Mouse (Mus musculus) limb, embryonic 12.5 days (tissue): Measurements from ENCODE around the gene 1700066M21Rik. TPM values are rescaled to one million over a fixed set of nuclear protein-coding genes. Genes with fewer than 3 reads are reported as not detected.

ENCODE experiments used
- ATAC-seq: fragments of 200-750 bp; cut with Nextera tagmentation; 2 replicates; pipeline ENCODE4 v1.8.0; 2017; ENCODE audit warnings: low read depth, moderate TSS enrichment; ENCODE audit not compliant: insufficient number of reproducible peaks, insufficient read depth, low FRiP score, low TSS enrichment
- H3K27ac ChIP-seq: fragments of 300-500 bp; sonication (generic); 2 replicates; pipeline ENCODE4 v1.5.1; 2016; ENCODE audit warnings: mild to moderate bottlenecking, moderate library complexity
- H3K27me3 ChIP-seq: fragments of 300-500 bp; sonication (generic); 2 replicates; pipeline ENCODE4 v1.6.1; 2016; ENCODE audit warnings: mild to moderate bottlenecking, moderate library complexity
- H3K36me3 ChIP-seq: fragments of 300-500 bp; sonication (generic); 2 replicates; pipeline ENCODE4 v1.6.1; 2016; ENCODE audit warnings: mild to moderate bottlenecking, moderate library complexity
- H3K4me1 ChIP-seq: fragments of 300-500 bp; sonication (generic); replicated peaks from 2 replicates; pipeline ENCODE4 v1.6.1; 2016
- H3K4me2 ChIP-seq: fragments of 300-500 bp; sonication (generic); 2 replicates; pipeline ENCODE4 v1.6.1; 2016; ENCODE audit warnings: mild to moderate bottlenecking, moderate library complexity
- H3K4me3 ChIP-seq: fragments of 300-500 bp; sonication (generic); replicated peaks from 2 replicates; pipeline ENCODE4 v1.5.1; 2016; ENCODE audit warnings: mild to moderate bottlenecking
- H3K9ac ChIP-seq: fragments of 300-500 bp; sonication (generic); replicated peaks from 2 replicates; pipeline ENCODE4 v1.6.1; 2016; ENCODE audit warnings: mild to moderate bottlenecking, moderate library complexity
- H3K9me3 ChIP-seq: fragments of 300-500 bp; sonication (generic); 2 replicates; pipeline ENCODE4 v1.6.1; 2016; ENCODE audit warnings: mild to moderate bottlenecking, moderate library complexity
- WGBS: fragments of 180-500 bp; shearing (Covaris S2); methylation state at CpG from one replicate; pipeline ENCODE4 v1.1.7; 2016; 5-methylcytosine and 5-hydroxymethylcytosine counted together
- polyA plus RNA-seq: library from polyadenylated mRNA; unstranded; fragments of >200 nt; fragmentation: Nextera tagmentation; extraction: Ambion mirVana; gene quantifications from 2 replicates; pipeline ENCODE4 v1.2.1, GENCODE M21; 2016

1700066M21Rik gene
- polyA plus RNA-seq, 1 experiment from 2014 or later: 12.8 TPM

DNA sequence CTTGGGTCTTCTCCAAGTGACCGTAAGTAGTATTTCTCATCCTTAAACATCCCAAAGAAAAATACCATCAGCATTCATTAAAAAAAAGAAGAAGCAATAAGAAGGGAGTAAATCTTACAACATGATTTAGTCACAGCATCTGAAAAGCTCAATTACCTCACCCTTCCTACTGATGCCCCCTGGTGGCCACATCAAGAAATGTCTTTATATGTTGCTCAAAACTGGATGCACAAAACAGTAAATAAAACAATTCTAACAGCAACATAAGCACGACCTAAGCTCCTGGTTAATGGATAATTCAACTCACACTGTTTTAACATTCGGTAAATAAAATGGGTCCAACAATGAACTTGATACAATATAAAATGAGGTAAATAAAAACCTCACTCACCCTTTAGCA is 16.6 kb downstream of the 1700066M21Rik start:
- ATAC-seq: no peak
- 64% methylated on average over 3 of the region's 3 CpGs for WGBS
- Histone ChIP-seq H3K9me3 (no peaks in the 10 kb centered on the region), H3K36me3 (peaks cover 68% of the 10 kb centered on the region), H3K4me3 (no peak overlapping the region), H3K4me2 (no peak overlapping the region), H3K4me1 (no peaks in the 10 kb centered on the region), H3K27ac (no peak overlapping the region), H3K27me3 (no peaks in the 10 kb centered on the region), H3K9ac (no peak overlapping the region)

DNA sequence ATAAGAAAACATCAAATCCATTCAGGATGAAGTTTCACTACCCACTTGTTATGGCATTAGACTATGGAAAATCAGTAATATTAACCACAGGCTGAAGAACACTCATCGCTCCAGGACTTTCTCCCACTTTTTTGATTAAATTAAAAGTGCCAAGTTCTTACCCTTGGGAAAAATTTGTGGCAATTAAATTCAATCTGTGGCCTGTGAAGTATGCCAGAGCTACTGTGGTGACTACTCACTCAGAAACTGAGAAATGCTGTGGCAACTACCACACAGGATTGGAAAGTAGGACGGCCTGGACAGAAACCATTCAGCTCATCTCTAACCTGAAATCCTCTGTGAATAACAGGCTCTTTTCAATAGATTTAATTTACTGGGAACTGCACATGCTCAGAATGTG is 22.9 kb downstream of the 1700066M21Rik start:
- peaks cover 53% of the 10 kb centered on the region for H3K36me3 ChIP-seq
- no peak for ATAC-seq
- H3K9ac ChIP-seq: no peak overlapping the region
- no peaks in the 10 kb centered on the region for H3K27me3 ChIP-seq
- H3K4me3 ChIP-seq: no peak overlapping the region
- H3K9me3 ChIP-seq: no peaks in the 10 kb centered on the region
- H3K4me2 ChIP-seq: no peak overlapping the region
- no peak overlapping the region for H3K27ac ChIP-seq
- 98% methylated on average over 2 of the region's 2 CpGs for WGBS
- H3K4me1 ChIP-seq: no peaks in the 10 kb centered on the region

DNA sequence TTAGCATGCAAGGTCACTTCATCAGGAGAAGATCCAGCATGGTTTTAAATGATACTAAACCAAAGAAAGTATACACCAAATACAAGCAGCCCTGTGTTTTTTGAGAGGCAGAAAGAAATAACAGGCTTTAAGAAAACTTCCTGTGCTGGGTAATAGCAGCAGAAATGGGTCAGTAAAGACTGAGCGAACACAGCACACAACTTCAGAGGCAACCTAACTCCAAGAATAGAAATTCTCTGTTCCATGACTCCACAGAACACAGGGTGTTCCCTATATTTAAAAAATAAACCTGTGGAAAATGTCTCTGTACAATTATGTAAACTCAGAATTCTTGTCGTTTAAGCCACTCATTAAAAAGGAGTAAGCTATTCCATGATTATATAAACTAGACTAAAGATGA is 23.5 kb downstream of the 1700066M21Rik start:
- 92% methylated on average over 2 of the region's 2 CpGs for WGBS
- H3K36me3 ChIP-seq: peaks cover 50% of the 10 kb centered on the region

DNA sequence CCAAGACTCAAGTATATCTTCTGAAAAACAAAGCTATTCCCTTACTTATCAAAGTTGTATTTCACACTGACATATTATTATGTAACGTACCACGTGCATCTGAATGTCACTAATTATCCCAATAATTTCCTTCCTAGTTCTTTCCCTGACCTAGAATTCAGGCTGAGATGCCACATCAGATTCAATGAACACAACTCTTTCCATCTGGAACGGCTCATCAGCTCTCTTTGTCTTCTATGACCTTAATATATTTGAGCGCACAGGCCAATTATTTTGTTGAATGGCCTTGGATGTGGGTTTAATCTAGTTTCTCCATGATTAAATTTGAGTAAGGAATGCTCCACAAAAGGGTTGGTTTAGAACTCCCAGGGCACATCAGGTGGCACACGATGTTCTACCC is 24.7 kb downstream of the 1700066M21Rik start:
- Histone ChIP-seq H3K9ac (no peak overlapping the region), H3K4me3 (no peak overlapping the region), H3K27me3 (no peaks in the 10 kb centered on the region), H3K4me1 (no peaks in the 10 kb centered on the region; the same call in 1 of the 2 replicates), H3K27ac (no peak overlapping the region), H3K4me2 (no peak overlapping the region), H3K9me3 (no peaks in the 10 kb centered on the region), H3K36me3 (peaks cover 40% of the 10 kb centered on the region)
- 92% methylated on average over 5 of the region's 5 CpGs for WGBS
- ATAC-seq: no peak

More for the DNA sequence above, 23.5 kb downstream of the 1700066M21Rik start:
- Histone ChIP-seq H3K9me3 (no peaks in the 10 kb centered on the region), H3K27ac (no peak overlapping the region), H3K4me3 (no peak overlapping the region), H3K4me2 (no peak overlapping the region), H3K9ac (no peak overlapping the region), H3K27me3 (no peaks in the 10 kb centered on the region), H3K4me1 (no peaks in the 10 kb centered on the region; the same call in 1 of the 2 replicates)
- ATAC-seq: no peak

DNA sequence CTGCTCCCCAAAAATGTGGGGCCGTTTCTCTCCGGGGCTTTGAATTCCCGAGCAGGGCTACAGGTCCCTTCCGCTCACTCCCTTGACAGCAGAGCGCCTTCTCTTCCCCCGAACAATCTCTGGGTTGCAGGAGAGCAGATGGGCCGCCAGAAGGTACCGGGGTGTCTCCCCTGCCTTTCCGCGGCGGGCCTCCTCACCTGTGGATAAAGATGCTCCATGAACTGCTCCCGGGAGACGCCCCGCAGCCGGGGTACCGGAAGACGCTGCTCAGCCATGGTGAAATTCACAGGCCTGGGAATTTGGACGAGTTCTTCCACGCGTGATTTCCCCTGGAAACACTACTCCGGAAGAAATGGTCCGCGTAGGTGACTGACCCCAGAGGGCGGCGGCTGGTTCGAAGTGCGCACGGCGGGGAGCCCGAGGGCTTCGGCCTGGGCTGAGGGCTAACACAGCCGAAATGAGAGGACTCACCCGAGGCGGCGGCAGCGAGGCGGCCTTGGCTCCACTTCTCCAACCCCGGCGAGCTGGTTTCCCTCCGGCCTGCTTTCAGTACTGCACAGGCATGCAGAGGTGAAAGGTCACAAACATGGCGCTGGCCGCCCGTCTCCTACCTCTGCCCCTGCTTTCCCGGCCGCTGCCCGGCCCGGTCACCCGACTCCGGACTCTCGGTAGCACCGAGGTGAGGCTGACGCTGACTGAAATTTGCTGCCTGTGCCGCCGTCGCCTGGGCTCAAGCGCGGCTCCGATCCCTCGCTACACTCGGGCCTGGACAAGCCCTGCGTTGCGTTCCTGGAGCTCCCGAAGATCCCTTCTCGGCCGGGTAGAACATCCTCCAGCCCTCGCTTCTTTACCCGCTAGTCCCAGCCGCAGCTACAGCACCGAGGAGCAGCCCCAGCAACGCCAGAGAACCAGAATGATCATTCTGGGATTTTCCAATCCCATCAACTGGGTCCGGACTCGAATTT is 29.0 kb downstream of the 1700066M21Rik start, which contains the start of the genes Maip1 and Tyw5:
TSS of gene Maip1 (plus strand) at position 142 of the 965 bp plus-strand sequence.
TSS of gene Tyw5 (minus strand) at position 915 of the 965 bp plus-strand sequence.
- peak within 1 kb of the TSS; percentile 84 for H3K4me3 ChIP-seq
- peak within 1 kb of the TSS; percentile 78 for H3K4me2 ChIP-seq
- H3K27ac ChIP-seq: peak within 1 kb of the TSS; percentile 96
- no peaks in the 10 kb centered on the region for H3K27me3 ChIP-seq
- no peaks in the 10 kb centered on the region for H3K9me3 ChIP-seq
- peak within 1 kb of the TSS; percentile 90 for H3K9ac ChIP-seq
- under 1% methylated on average over 72 of the region's 72 CpGs for WGBS
- peaks cover 20% of the 10 kb centered on the region for H3K4me1 ChIP-seq
- H3K36me3 ChIP-seq: peaks cover 11% of the 10 kb centered on the region; the same call in 1 of the 2 replicates
- peak; percentile 80 for ATAC-seq

DNA sequence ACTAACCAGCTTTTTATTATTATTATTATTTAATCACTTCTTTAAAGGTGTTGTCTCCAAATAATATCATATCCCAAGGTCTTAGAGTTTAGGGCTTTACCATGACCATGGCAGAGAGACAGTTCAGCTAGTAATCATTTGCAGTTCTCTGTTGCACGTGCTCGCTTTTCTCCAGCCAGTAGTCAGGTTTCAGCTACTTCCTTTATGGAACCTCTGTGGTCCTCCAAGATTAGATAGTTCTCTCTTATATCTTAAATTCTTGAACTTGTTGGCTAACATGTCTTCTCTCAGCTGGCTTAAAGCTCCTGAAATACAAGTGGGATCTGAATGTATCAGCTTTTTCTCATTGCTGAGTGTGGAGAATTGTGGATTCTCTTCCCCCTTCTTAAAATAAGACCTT is 31.6 kb downstream of the 1700066M21Rik start:
- H3K4me2 ChIP-seq: peak overlapping the region; percentile 78; the same call in 1 of the 2 replicates
- H3K9ac ChIP-seq: no peak overlapping the region
- H3K36me3 ChIP-seq: peaks cover 31% of the 10 kb centered on the region
- 91% methylated on average over 2 of the region's 2 CpGs for WGBS
- no peak for ATAC-seq
- no peak overlapping the region for H3K27ac ChIP-seq
- H3K9me3 ChIP-seq: no peaks in the 10 kb centered on the region
- H3K27me3 ChIP-seq: no peaks in the 10 kb centered on the region
- no peak overlapping the region for H3K4me3 ChIP-seq
- peaks cover 20% of the 10 kb centered on the region for H3K4me1 ChIP-seq

DNA sequence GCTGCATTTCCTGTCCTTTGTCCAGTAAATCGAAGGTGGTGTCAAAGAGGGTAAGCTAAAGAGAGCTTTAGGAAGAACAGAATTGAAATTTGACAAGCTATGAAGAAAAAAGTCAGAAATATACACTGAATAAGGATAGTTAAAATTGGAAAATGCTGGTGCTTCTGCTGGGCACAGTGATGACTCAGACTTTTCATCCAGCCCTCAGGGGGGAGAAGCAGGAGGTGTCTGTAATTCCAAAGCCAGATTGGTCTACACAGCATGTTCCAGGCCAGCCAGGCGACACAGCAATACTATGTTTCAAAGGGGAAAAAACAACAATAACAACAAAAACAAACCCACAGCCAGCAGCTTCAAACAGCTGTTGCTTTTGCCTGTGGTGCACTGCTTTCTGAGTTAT is 36.0 kb downstream of the 1700066M21Rik start:
- H3K4me2 ChIP-seq: no peak overlapping the region
- H3K27ac ChIP-seq: no peak overlapping the region
- H3K4me1 ChIP-seq: peaks cover 8% of the 10 kb centered on the region
- no peak overlapping the region for H3K4me3 ChIP-seq
- 0 out of 2 replicates have a peak, but pooled peaks cover 4% of the 10 kb centered on the region for H3K9me3 ChIP-seq
- no peaks in the 10 kb centered on the region for H3K27me3 ChIP-seq
- 89% methylated on average over 2 of the region's 2 CpGs for WGBS
- peaks cover 57% of the 10 kb centered on the region for H3K36me3 ChIP-seq
- ATAC-seq: no peak
- no peak overlapping the region for H3K9ac ChIP-seq

DNA sequence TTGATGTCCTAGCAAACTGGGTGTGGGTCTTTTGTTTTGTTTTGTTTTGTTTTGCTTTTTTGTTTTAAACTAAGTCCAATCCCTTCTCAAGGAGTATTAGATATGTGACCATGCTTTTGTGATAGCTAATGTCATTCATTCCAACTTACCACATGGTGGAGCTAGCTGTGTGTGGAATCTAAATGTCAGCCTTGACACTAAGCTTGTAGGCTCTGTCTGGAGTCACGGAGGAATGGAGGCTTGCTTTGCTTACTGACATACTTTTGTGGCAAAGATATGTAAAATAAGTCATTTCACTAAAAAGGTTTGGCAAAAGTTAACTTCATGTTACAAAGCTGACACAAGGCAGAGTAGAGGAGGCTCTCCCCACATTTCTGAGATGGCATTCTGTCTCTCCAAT is 46.3 kb downstream of the 1700066M21Rik start:
- no peaks in the 10 kb centered on the region for H3K27me3 ChIP-seq
- no peak overlapping the region for H3K4me2 ChIP-seq
- no peak overlapping the region for H3K4me3 ChIP-seq
- 20% methylated on average over 1 of the region's 1 CpGs for WGBS
- H3K36me3 ChIP-seq: no peaks in the 10 kb centered on the region
- H3K9ac ChIP-seq: no peak overlapping the region
- H3K9me3 ChIP-seq: no peaks in the 10 kb centered on the region
- no peak overlapping the region for H3K27ac ChIP-seq
- no peak for ATAC-seq
- peaks cover 3% of the 10 kb centered on the region; the same call in 1 of the 2 replicates for H3K4me1 ChIP-seq

DNA sequence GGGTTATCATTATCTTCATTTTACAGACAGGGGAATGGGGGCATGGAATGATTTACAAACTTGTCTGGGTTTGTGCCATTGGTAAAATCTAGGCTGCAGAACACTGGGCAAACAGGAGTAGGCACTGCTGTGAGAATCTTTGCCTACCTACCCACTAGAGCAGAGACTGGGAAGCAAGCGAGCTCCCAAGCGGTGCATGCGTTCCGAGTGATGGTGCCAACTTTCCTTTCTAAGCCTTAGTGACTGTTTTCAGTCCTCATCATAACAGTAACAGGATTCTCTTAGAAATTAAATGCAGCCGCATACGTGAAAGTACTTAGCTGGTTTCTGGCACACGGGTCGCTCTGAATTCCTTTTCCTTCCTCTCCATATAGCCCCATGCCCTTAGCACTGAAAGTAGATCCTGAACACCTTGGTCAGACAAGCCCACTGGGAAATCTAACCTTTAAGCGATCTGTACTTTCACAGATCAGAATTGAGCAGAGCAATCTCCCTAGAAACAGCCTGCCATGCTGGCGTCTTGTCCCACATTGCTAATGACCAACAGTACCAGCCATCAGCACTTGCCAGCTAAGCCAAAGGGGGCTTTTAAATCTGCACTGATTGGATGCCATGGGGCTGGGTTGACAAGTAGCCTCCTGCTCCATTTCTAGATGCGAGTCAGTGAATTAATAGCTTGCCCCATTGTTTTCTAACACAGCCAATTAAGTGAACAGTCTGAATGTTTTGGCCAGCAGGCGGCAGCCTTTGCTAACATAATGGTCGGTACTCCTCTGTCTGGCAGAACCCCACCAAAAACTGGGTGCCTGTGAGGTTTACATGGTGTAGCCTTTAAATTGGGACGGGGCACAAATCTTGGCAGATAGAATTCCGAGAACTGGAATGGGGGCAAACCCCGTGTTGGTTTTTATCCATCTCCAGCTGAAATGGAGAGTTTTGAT is 51.2 kb downstream of the 1700066M21Rik start:
- Histone ChIP-seq H3K4me3 (no peak overlapping the region), H3K27ac (peak overlapping the region; percentile 23; the same call in 1 of the 2 replicates), H3K27me3 (no peaks in the 10 kb centered on the region), H3K36me3 (no peaks in the 10 kb centered on the region), H3K9ac (no peak overlapping the region), H3K9me3 (no peaks in the 10 kb centered on the region), H3K4me2 (peak overlapping the region; percentile 39), H3K4me1 (peaks cover 17% of the 10 kb centered on the region; the same call in 1 of the 2 replicates)
- 47% methylated on average over 16 of the region's 16 CpGs for WGBS
- ATAC-seq: peak; percentile 57; the same call in 1 of the 2 replicates

DNA sequence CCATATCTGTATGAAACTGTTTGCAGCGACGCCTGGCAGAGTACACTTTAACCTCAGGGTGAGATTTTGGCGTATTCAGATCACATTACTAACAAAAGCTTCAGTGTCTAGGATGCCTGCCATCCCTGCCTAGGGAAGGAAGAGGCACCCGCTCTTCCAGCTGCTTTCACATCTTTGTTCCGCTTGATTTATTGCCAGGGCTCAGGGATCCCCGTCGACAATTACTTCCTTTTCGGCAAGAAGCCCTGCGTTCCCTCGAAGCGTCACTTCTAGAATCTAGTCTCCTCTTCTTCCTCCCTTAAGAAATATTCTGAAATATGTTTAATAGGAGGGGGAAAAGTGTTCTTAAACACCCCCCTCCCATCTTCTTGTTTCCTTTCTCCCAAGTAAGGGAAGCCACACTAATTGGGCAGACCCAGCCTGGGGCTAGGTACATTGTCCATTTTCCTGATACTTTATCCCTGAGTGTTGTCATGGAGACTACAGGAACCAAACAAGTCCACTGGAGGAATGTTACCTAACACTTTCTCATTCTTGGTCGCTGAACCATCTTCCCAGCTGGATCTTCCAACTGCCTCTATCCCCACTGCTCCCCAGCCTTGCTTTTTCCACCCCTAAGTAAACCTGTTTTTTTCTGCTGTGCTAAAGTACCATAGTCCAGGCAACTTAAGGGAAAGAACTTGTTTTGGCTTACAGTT is 52.5 kb downstream of the 1700066M21Rik start:
- no peaks in the 10 kb centered on the region for H3K36me3 ChIP-seq
- H3K4me3 ChIP-seq: 0 out of 2 replicates have a peak overlapping the region, but pooled peaks have one; percentile 13
- ATAC-seq: no peak
- peaks cover 17% of the 10 kb centered on the region; the same call in 1 of the 2 replicates for H3K4me1 ChIP-seq
- no peak overlapping the region for H3K9ac ChIP-seq
- no peaks in the 10 kb centered on the region for H3K27me3 ChIP-seq
- peak overlapping the region; percentile 43 for H3K4me2 ChIP-seq
- H3K9me3 ChIP-seq: no peaks in the 10 kb centered on the region
- WGBS: 9% methylated on average over 12 of the region's 12 CpGs
- peak overlapping the region; percentile 23; the same call in 1 of the 2 replicates for H3K27ac ChIP-seq
